Mouse (Mus musculus): ENCODE measurements at regions not wholly inside any gene's neighbourhood (a gene's known extent, or its start where the extent isn't known, plus 50 kb on each side); places are given as distances from the start of the nearest gene placed in this dataset.

DNA sequence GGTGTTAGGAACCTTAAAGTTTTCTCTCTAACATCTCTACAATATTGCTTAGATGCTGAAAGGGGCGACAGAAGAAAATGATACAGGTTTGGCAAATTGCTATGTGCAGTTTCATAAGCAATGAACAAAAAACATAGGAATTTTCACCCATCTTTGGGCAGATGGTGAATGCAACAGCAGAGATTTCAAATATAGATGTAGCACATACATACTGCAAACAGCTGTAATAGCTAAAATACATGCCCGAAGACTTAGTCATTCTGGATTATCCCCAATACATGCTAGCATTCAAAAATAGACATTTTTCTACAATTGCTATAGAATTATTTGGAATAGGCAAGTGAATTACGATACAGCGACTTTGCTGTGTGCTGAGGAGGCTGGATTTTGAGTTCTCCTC, 544.1 kb downstream of the D3Ertd751e start:
- POLR2A ChIA-PET = no interaction called here
- CTCF ChIA-PET = no interaction called here

DNA sequence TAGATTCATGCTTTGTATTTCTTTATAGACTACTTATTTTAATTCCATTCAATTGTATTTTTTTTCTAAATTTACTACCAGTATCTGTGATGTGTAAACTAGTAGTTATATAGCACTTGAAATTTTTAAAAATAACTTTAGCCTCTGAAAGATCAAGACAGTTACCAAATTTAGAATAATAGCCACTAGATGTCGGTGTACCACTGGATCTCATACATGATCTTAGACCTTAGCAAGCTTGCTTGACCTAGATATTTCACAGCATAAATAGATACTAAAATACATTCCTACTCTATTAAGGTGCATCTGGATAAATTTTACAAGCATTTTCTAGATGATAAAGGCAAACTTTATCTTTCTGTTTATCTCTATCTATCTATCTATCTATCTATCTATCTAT, 570.0 kb downstream of the D3Ertd751e start:
- POLR2A ChIA-PET = no interaction called here
- CTCF ChIA-PET = interaction anchor here in 1 of 4 experiments (0.6 kb wide), 1 partner anchor 1364 kb away, joined by 3 read pairs; no protein-coding TSS in a partner anchor

DNA sequence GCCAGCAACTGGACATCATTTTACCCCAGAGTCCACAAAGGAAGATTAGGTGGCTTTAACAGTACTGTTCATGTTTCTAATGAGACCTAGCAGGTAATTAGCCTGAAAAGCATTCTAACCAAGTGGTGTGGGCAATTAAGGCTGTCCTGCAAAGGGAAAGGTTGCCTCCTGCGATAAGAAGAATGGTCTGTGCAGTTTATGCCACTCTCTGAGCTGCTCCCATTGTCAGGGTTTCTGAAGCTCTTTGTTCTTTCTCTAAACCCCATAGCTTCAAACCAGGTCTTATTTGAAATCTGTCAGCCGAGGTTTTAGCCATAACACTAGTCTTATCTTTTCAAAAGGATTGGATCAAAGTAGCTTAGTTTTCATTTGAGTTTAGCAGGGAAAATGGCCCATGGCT, 585.3 kb downstream of the D3Ertd751e start:
- ChIA-PET CTCF (no interaction called here), POLR2A (no interaction called here)

DNA sequence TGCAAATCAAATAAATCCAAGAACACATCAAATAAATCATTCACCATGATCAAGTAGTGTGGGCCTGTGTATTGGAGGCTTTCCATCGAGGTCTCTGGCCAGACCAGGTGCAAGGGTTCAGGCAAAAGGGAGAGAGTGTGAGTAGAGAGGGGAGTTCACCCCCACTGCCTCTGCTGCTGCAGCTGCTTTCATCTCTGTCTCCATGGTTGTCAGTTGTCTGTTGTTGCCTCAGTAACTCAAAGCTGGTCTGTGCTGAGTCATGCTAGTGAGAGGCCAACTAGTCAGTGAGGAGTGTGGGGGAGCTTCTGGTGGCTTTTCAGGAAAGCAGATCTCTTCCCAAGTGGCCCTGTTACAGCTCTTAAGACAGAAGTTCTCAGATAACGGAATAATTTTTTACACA, 600.4 kb downstream of the D3Ertd751e start:
- ChIA-PET POLR2A (no interaction called here), CTCF (no interaction called here)

DNA sequence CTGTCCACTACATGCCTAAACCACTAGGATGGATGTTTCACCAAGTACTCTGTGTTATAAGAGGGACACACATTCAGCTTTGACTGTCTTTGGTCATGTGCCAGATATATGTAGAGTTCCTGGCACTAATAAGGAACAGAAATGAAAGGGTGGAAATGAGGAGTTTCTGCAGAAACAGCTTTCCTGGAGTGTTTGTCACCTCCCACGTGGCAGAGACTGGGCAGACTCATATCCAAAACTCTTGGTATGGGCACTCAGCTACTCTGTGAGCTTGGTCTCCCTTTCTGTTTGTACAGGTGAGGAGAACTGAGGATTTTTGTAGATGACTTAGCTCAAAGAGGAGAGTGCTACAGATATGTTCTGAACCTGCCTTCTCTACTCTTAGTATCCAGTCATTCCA, 634.4 kb downstream of the D3Ertd751e start:
- POLR2A ChIA-PET = no interaction called here
- CTCF ChIA-PET = no interaction called here

DNA sequence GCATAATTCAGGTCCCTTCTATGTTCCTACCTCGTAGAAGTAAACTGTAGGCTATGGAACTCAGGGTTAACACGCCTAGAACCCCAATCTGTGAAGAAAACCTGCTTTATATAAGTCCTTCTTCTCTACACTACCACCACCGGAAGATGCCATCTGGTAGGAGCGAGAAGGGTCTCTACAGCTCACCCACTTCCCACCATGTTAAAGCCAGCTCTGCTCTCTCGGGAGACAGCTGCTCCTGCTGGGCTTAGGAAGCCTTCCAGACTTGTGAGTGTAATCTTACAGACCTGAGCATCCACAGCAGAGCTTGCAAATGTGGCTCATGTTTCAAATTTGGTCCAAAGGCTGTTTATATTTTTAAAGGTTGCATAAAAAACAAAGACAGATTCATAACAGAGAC, 639.7 kb downstream of the D3Ertd751e start:
- ChIA-PET CTCF (no interaction called here), POLR2A (no interaction called here)

DNA sequence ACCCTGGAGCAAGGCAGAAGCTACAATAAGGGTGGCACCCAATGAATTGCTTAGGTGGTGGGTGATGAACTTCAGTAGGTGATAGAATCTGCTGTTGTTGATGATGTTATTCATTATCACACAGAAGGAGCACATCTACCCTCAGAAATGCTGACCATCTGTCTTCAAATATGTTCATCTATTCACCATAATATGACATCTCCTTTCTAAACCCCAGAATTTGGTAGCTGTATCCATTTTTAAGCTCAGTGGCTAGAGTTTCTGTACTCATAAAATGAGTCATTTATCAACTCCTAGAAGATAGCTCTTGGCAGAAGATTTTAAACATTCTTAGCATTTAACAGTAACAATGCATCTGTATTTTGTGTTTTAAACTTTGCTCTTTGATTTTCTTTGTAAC, 660.3 kb downstream of the D3Ertd751e start:
- CTCF ChIA-PET = no interaction called here
- POLR2A ChIA-PET = no interaction called here

DNA sequence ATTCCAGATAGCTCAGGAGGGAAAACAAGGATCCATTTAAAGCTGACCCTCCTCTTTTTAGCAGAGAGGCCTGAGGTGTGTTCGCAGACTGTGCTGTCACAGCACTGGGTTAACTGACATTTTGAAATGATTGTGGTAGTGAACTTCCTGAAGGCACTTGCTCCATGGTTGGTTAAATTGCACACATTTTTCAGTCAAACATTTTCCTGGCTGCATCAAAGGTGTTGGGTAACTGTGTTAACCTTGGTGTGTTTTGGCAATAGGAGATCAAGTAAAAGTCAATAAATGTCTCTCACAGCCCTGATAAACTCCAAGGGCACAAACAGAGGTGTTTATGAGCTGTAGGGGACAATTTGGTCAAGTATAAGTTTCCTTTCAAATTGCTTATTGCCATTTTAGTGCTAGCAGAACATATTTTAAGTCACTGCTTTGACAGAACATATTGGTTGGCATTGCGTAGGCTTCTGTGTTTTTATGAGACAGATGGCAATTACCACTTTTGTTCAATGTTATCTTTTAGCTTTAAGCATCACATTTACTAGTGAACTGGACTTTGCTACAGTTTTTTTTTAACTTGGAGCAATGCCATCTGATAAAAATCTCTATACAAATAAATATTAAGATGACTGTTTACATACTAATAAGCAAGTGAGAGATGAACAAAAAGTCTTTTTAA, 666.7 kb downstream of the D3Ertd751e start:
- ChIA-PET CTCF (no interaction called here), POLR2A (no interaction called here)

DNA sequence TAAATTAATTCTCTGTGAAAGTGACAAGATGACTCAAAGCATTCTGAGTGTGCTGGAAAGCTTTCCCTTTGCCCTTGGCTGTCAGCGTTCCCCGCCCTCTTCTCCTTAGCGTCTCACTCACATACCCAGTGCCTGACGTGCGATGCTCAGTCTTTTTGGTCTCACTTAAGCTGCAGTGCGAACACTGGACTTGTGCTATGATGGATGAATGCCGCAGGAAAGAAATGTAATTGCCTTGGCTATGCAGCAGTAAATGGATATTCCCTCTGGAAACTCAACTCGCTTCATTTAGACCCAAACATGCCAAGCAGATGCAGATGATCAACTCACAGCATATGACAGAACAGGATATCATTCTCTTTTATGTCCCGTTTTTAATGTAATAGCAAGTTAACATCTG, 685.0 kb downstream of the D3Ertd751e start:
- CTCF ChIA-PET = no interaction called here
- POLR2A ChIA-PET = no interaction called here

DNA sequence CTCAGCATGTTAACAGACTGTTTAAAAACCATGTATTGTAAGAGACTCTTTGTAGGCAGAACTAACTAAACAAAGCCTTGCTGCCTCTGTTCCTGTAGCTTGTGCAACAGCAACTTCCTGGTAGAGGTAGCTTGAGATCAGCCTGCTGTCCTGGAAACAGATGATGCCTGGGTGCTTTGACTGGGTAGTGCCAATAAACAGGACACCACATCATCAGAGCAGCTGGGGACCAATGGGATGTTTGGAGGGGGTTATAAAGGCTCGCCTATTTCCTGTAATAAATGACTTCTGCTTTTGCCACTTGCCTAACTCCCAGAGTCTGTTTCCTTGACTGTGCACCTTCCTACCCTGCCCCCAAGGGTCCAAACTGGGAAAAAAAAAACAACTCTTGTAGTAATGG, 707.2 kb downstream of the D3Ertd751e start:
- POLR2A ChIA-PET = no interaction called here
- CTCF ChIA-PET = no interaction called here

DNA sequence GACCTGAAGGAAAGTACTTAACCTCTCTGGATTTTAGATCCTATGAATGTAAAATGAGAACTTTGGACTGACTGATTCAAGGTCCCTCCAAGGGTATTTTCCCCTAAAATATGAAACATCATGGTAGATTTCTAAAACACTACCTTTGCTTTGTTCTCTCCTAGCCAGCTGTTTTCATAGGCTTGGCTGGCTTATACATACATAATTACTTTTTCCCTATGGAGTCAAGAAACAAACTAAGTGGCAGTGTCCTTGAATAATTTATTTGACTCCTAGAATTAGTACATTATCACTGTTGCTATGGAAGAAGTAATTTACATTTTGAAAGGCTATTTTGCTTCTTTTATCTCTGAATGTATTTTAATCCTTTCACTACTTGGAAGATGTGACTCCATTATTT, 721.9 kb downstream of the D3Ertd751e start:
- ChIA-PET CTCF (no interaction called here), POLR2A (no interaction called here)

DNA sequence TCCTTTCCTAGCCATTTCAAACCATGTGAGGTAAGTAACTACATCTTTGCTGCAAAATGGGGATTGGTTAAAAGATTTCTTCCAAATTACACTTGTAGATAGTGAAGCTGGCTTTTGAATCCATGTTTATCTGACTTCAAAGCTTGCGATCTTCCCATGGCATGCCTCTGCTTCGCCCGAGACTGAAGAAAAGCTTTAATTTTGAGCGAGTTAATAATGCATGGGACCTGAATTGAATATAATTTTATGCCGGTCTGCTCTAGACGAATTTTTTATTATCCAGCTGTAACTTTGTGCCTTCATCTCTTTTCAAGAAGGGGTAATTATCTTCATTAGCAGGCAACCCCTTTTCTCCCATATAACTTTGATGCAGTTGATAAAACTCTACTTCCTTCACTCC, 724.7 kb downstream of the D3Ertd751e start:
- CTCF ChIA-PET = no interaction called here
- POLR2A ChIA-PET = interaction anchor here in 1 of 4 experiments (0.5 kb wide), 1 partner anchor 33 kb away, joined by 6 read pairs; no protein-coding TSS in a partner anchor

DNA sequence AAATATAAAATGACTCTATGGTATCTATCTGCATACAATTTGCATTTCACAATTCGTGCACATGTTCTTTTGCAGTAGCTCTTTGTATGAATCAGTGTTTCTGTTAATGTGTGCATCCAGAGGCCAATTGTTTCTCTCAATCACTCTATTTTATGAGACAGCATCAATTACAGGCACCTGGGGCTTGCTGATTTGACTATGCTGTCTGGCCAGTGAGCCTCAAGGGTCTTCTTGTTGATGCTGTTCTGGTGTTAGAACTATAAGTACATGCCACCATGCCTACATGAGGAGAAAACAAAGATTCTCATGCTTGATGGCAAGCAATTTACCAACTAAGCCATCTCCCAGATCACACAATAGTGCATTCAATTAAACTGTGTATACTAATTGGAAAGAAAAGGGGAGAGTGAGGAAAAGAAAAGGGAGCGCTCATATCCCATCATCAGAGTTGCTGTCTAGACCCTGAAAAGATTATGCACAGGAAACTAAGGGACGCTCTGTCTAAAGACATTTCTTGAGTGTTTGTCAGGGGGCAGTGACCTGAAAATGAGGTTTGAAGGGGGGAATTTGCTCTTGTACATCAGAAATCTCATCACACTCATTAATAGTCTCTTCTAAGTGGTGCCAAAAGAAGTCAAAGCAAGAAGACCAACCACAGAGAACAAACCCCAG, 772.6 kb downstream of the D3Ertd751e start:
- ChIA-PET CTCF (no interaction called here), POLR2A (no interaction called here)

DNA sequence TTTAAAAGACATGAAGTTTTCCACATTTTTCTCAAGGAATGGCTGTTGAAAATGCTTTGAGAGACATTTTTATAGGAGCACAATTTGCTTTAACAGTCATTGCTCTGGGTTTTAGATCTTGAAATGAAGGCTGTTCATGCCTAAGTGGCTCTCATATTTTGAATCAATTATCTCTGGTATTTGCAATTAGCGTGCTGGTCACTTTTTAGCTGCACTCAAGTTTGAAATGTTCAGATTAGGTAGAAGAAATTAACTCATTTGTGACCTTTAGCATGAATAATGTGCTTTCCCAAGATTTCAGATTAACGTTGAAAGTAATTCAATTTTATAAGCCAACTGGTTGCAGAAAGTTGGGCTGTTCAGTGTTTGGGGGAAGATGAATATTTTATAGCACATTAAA, 773.9 kb downstream of the D3Ertd751e start:
- POLR2A ChIA-PET = no interaction called here
- CTCF ChIA-PET = no interaction called here

DNA sequence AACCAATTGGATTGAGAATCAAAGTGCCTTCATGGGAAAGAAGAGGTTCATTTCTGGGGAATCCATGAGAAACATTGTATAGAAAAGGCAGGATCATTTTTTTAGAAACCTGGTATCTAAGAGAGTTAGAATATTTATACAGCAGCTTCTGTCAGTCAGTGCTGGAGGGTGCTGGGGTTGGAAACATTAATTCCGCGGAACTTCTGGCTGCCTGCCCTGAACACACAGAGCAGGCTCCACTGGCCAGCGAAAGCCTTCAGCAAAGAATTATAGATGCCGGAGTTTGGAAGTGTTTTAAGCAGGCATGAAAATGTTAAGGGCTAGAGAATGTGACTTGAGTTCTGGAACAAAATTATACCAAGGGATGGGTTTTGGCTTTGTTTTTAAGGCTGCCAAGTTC, 789.0 kb downstream of the D3Ertd751e start:
- ChIA-PET POLR2A (no interaction called here), CTCF (no interaction called here)

DNA sequence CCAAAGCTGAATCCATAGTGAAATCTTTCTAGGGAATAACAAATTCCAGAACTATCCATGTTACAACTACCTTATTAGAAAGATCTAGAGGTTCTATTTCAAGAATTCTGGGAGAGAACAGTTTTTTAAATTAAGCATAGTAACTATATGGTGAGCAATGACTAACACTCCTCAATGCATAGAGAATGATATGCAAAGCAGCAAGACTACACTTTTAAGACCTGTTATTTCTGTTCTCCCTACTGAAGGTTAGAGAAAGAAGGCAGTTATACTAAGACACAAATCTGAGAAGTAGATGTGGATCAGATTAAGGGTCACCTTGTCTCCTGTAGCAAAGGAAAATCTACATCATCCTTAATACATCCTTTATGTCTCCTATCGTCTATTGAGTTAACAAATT, 824.3 kb downstream of the D3Ertd751e start:
- ChIA-PET CTCF (no interaction called here), POLR2A (no interaction called here)

DNA sequence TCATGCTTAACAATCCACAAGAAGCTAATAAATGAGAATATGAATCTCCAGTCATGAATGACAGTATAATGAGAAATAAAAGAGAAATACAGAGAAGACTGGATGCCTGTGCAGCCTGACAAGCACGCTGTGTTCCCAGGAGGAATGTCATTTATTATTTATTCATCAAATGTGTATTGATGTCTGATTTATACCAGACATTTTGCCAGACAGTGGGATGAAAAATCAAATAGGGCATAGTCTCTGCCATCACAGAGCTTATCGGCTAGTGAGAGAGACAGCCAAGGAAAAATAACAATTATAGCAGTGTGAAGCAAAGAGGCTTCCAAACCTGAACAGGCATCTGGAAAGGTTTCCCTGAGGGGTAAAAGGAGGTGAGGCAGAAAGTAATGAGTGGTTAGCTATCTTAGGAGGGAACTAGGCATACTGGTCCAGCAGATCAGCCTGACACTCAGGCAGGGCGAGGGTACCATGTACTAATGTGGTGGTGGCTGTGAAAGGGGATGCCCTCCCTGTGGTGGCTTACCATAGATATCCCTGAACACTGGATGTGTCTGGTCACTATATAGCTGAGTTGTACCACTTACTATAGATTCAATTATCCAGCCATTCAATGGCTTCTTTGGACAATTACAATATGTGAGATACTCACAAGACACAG, 828.1 kb downstream of the D3Ertd751e start:
- POLR2A ChIA-PET = interaction anchor here in 1 of 4 experiments (0.5 kb wide), 1 partner anchor 1043 kb away, joined by 3 read pairs; no protein-coding TSS in a partner anchor
- CTCF ChIA-PET = no interaction called here

DNA sequence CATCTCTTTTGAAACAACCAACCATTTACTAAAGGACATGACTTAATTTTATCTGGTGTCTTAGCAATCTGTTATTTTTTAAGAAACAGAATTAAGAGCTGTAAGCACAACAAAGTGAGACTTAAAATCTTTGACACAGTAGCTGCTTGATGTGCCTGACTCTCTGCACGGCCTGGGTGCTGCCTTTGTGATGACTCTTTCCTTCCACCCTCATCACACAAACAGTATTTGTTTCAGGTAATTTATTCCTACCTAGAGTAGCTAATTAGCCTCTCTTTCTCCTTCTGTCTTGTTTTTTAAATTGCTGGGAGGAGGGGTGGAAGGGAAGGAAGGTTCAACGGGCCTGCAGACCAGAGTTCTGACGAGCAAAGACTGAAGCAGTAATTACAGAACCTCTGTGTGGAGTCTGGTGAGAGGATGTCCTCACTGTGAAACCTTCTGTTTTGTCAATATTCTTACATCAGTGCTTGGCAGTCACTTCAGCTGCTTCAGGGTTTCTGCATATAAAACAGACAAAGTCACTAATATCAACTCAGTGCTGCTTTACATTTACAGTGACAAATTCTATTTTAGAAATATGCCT, 829.6 kb downstream of the D3Ertd751e start:
- POLR2A ChIA-PET = no interaction called here

DNA sequence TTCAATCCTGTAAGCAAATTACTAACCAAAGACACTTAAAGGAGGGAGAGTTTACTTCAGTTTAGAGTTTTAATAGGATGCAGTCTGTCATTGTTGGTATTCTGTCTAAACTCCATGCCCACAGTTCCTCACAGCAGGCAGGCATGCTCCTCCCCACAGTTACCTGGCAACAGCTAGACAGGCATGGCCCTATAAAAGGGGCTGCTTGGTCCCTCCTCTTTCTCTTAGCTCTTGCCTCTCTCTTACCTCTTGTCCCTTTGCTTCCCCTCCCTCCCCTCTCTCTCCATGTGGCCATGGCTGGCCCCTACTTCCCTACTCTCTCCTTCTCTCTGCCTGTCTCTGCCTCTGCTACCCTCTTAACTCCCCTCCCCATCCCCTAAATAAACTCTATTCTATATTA, 830.7 kb downstream of the D3Ertd751e start:
- CTCF ChIA-PET = interaction anchor here in 1 of 4 experiments (0.6 kb wide), 1 partner anchor 219 kb away, joined by 5 read pairs; no protein-coding TSS in a partner anchor
- POLR2A ChIA-PET = no interaction called here

More for the DNA sequence above, 829.6 kb downstream of the D3Ertd751e start:
- CTCF ChIA-PET = no interaction called here

DNA sequence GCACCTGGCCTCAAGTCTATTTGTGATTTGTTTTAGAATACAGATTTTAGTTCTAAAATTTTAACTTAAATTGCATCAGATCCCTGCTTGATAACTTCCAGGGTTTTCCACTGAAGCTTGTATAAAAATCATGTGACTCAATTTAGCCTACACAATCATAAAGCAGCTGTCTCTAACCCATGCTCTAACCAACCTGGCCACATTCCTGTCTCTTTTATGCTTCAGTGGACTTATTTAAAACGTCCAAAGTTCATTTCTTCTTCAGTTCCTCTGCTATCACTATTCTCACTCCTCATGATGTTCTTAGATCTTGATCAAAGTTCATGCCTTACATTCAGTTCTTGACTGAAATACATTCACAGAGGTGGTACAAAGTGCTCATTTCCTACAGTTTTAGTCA, 839.9 kb downstream of the D3Ertd751e start:
- CTCF ChIA-PET = no interaction called here
- POLR2A ChIA-PET = no interaction called here

DNA sequence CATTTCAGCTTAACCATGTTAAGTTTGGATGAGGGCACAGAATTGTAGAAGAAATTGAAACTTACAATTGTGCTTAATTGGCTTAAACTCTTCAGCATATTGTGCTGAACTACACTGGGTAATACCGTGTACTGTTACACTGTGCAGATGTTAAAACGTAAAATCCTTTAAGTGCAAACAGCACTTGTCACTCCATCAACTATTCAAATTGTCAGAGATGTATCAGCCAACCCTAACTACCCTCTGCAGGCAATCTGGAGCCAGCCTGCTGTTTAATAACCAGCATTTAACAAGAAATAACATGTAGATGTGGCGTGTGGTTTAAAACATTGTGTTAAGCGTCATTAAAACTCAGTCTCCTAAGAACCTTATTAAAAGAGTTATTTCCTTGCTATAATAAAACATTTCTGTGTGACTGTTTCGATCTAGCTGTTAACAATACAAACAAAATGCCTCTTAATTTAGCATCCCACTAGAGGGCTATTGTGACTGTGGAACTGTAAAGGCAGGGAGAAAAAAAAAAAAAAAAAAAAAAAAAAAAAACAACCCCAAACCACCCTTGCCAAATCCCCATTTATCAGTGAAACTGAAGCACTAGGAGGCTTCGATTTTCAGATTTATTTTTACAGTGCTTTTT, 845.0 kb downstream of the D3Ertd751e start:
- ChIA-PET CTCF (no interaction called here), POLR2A (no interaction called here)

Measured in embryonic stem cell, embryonic (primary cell).